Mouse (Mus musculus): ENCODE data around the gene Spon1. TPM values are rescaled to one million over a fixed set of nuclear protein-coding genes. Genes with fewer than 3 reads are reported as not detected.

The Spon1 gene
- polyA plus RNA-seq (2015; fragmentation: Illumina TruSeq; extraction: RNeasy Lipid Tissue Mini Kit (QIAGEN cat#74804); ENCODE audit: low read depth, low replicate concordance) = 29.2 TPM

GRCm38 (mm10) chr7:113765667-113766497 is at the start of gene Spon1:
TSS of gene Spon1 (plus strand) at chr7:113765998.

Measured in brain, adult 10 weeks (tissue).